Mouse (Mus musculus) c-Kit-positive CD71-positive TER-119-positive erythroid progenitor cells, embryonic 14.5 days (primary cell): ENCODE data around the gene Olfr847.

Source experiments
- DNase-seq: peaks from one replicate; pipeline ENCODE4 v3.0.0-alpha.2; 2013; ENCODE audit warnings: low spot score

Gene Olfr847

DNA sequence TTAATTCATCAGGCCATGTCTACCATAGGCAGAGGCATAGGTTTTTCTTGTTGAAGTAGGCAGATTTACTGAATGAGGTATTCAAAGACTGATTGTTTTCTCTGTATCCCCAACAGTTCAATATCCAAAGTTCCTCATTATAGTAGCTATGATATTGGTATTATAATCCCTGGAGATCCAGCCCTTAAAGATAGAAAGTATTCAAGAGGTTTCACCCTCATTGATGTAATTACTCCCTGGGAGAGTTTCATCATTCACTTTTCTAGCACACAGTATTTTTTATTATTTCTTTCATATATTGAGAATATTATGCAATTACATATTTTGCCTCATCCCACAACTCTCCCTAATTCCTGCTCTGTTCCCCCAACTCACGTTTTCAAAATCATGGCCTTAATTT, at the start of gene Olfr847:
Olfr847 (minus strand) TSS at position 101 of the 400 bp plus-strand sequence.
- DNase-seq: no peak

DNA sequence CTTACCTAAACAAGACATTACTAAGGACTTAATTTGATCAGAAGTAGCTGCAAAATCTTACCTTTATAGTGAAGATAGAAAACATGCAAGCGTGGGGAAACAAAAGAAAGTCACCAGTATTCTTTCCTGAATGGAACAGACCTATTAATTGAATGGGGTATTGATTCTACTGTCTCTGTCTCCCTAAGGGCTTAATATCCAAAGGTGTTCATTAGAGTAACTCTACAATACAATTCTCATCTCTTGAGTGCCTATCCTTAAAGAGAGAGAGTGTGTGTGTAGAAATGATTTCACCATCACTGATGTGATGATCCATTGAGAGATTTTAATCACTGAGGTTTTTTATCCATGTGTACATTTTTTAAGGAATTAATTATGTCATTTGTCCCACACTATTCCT, 14.6 kb downstream of the Olfr847 start, which contains the start of gene Olfr846:
Olfr846 (minus strand) TSS at position 101 of the 400 bp plus-strand sequence.
- DNase-seq: no peak

DNA sequence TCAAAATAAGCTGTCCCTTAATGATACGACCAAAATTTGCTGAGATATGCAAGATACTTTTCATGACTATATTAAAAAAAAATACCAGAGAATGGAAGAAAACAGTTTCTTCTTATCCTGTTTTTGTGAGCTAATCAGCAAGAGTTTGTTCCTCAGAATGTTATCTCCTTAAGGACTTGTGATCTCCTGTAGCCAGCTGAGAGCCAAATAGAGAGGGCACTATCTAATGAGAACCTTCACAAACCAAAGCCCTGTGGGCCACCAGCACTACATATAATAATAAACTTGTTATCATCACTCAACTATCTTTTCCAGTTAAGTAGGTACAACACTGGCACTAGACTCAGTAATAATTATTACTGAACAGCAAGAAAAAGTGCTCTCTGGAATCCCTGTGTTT, 42.3 kb downstream of the Olfr847 start, which contains the start of gene Olfr845:
Olfr845 (plus strand) TSS at position 301 of the 400 bp plus-strand sequence.
- no peak for DNase-seq
